Mouse (Mus musculus) embryo, embryonic 9.5 days (tissue): ENCODE results near the gene Rasgef1c.
A peak's percentile ranks its signal among the peaks of the same experiment; 100 is the strongest.

Experiments used
- DNase-seq: peaks from one replicate; pipeline ENCODE4 v3.0.0-alpha.2; 2017; ENCODE audit errors: extremely low spot score

The Rasgef1c gene

DNA sequence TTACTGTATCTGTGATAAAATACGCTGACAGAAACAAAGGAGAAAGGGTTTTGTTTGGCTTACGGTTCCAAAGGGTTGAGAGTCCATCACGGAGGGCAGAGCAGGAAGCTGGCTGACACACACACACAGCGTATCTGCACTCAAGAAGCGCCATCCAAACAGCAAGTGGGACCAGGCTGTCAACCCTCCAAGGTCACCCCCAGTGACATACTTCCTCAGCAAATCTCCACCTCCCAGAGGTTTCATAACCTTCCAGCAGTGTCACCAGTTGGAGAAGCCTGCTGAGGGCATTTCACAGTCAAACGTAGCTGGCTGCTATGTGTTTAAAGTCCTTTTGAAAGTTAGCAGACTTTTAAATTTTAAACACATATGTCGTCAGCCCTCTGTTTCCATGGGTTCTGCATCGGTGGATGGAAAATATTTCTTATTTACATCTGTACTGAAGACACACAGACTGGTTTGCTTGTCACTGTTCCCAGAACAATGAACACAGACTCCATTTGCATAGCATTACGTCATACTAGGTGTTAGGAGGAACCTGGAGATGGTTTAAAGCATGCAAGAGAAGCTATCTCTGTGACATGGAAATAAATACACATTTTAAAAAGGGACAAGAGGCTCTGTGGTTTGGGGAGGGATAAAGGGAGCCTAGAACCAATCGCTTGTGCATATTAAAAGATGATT is 72.2 kb downstream of the Rasgef1c start:
- no peak for DNase-seq

DNA sequence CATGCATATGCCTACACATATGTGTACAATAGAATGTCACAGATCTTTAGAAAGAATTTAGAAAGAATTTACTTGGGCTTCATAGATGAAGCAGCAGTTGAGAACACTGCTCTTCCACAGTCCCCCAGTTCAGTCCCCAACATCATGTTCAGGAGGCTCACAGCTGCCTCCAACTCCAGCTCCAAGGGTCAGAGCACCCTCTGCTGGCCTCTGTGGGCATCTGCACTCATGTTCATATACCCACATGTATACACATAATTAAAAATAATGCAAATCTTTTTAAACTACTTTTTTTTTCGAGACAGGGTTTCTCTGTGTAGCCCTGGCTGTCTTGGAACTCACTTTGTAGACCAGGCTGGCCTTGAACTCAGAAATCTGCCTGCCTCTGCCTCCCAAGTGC is 73.0 kb downstream of the Rasgef1c start:
- no peak for DNase-seq

DNA sequence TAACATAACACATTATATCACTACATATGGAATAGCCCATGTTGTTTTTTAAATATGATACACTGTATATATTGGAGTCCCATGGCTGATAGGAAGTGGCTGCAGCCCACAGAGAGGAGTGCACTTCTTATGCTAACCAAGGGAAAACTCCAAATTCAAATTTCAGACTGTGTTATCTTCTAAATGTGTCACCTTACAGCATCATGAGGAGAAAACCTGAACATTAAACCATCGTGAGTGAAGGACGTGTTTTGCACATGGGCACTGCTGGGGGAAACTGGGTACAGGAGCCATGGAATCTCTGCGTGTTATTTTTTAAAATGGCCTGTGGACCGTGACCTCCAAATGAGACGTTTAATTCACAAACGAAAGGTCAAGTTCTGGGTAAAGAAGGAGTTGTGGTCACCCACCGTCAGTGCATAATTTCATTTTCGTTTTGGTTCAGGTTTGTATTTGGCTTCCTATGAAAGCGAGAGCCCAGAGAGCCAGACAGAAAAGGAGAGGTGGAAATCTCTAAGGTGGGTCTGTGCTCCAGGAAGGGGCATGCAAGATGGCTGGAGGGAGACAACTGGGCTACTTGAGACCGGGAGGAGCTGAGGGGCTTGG is 76.4 kb downstream of the Rasgef1c start:
- no peak for DNase-seq

DNA sequence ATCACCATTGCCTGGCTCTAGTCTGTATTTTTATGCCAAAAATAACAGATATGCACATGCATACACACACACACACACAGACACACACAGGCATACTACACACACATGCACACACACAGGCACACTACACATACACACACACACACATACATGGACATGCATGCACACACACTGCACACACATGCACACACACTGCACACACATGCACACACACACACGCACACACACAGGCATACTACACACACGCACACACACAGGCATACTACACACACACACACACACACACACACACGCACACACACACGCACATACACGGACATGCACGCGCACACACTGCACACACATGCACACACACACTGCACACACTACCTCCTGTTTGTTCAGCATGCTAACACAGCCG is 77.3 kb downstream of the Rasgef1c start:
- DNase-seq: no peak

DNA sequence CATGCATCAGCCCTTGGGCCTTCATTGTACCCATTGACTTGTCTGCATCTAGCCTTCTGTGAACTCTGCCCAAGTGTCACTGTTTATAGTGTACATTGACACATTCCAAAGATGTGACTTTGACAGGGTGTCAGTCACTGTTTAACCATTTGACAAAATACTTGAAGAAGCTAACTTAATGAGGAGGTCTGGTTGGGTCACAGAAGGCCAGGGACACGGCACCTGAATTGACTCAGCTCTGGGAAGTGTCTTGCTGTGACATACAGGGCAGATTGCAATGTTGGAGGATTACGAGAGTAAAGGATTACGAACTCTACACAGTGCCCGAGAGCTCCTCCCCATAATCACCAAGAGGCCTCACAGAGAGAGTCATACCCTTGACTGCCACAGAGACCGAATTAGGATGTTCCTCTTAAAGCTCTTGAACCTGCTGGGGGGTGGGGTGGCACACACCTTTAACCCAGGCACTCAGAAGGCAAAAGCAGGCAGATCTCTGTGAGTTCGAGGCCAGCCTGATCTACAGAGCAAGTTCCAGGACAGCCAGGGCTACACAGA is 79.1 kb downstream of the Rasgef1c start:
- DNase-seq: no peak

DNA sequence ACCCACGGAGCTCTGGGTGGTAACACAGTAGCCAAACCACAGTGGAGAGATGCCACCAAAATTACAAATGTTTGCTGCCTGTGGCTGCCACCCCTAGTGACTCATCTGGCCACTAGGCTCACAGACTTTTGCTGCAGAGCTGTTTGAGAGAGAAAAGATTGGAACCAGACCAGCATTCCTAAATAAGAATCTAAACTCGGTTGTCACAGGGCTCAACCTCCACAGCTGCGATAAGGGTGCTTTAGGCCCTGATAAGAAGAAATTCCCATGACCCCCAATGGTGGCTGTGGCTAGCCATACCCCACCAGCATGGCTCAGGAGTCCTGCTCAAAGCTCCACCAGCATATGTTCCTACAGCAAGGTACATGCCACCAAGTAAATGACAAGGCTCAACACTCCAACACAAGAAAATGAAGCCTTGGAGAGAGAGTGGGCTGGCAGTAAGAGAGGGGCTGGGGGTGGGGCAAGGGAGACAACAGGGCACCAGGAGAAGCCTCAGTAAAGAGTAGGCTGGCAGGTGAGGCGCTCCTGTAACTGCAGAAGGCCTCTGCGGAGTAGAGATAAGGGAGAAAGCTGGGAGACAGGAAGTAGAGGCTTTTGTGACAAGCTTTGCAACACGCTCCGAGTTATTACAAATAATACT is 79.8 kb downstream of the Rasgef1c start:
- no peak for DNase-seq

DNA sequence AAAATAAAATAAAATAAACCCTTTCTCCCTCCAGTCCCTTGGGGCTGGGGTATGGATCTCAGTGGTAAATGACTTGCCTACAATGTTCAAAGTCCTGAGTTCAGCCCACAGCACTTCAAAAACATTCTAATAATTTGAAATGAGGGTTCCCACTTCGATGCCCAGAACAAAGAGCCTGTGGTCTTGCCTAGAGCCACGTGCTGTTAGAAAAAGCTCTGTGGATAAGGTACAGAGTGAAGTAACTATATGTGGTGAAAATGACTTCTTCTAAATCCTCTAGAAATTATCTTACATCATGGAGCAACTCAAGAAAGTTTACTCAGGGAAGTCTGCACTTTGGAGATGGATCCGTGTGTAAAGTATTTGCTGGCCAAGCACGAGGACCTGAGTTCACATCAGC is 80.5 kb downstream of the Rasgef1c start:
- DNase-seq: no peak

DNA sequence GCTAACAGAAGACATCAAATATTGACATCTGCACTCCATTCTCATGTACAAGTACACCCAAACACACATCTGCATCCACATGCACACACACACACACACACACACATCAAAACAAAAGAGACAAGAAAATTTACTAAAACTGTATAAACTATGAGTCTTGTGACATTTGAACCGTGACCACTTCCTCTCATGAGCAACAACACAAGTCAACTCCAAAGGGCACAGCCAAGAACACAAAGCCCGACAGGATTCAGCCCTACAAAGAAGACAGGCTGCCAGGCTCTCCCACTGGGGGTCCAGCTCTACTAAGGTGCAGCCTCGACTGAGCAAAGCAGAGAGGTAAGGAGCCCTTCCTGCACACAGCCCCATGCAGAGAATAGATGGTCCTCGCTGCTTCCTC is 81.2 kb downstream of the Rasgef1c start:
- DNase-seq: no peak

DNA sequence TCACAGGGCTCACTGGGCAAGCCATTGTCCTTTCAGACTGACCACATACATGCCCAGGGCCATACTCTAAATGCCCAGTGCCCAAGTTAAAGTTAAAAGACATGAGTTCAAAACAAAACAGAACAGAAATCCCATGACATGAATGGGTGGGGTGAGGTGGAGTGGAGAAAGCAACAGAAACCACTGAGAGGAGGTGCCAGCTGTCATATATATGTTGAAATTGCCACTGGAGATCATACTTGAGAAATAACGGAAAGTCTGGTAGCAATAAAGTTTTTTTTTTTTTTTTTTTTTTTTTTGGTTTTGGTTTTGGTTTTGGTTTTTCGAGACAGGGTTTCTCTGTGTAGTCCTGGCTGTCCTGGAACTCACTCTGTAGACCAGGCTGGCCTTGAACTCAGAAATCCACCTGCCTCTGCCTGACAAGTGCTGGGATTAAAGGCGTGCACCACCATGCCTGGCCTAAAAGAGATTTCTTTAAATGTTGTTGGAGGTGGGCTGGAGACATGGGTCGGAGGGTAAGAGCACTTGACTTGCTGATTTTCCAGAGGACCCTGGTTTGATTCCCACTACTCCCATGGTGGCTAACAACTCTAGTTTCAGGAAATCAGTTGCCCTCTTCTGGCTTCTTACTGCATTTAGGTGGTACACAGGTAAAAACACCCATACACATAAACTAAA is 82.4 kb downstream of the Rasgef1c start:
- no peak for DNase-seq

DNA sequence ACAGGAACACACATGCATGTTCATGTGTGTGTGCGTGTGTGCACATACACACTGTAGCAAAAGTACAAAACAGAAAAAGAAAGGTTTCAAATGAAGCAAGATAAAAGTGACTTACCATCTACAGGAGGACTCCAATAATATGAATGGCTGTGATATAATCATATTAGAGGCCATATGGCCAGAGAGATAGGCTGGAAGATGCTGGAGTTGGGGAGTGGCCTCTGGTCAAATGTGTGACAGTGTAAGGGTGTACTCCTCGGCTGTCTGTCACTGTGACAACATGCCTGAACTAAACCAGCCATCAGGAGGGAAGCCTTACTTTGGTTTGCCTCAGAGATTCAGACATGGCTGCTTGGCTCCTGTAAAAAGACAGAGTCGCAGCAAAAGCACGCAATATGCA is 83.4 kb downstream of the Rasgef1c start:
- no peak for DNase-seq

DNA sequence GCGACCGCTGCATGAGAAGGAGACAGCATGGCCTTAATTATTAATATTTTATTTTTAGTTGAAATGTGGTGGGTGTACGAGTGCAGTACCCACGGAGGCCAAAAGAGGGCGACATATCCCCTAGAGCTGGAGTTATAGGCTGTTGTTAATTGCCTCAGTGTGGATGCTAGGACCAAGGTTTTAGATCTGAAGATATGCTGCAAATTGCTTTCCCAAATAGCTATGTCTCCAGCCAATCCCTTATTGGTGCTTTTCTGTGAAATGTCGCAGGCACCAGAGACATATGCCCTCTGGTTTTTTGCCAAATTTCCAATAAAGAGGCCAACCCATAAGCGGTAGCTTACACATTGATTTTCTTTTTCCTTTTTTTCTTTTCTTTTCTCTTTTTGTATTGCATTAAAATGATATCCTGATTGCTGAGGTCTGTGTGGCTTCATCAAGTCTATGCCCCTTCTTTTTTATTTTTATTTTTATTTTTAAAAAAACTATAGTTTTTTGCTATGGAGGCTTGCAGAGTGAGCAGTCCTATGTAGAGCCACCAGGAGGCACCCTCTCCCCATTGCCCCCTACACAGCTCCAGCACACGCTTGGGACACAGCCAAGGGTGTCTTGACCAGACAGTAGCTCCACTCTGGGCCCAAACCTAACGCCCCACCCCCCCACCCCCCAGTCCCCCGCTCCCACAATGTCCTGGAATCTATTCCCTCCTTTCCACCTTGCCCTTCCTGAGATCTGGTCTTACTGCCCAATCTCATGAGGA is 84.8 kb downstream of the Rasgef1c start:
- DNase-seq: peak; percentile 46

DNA sequence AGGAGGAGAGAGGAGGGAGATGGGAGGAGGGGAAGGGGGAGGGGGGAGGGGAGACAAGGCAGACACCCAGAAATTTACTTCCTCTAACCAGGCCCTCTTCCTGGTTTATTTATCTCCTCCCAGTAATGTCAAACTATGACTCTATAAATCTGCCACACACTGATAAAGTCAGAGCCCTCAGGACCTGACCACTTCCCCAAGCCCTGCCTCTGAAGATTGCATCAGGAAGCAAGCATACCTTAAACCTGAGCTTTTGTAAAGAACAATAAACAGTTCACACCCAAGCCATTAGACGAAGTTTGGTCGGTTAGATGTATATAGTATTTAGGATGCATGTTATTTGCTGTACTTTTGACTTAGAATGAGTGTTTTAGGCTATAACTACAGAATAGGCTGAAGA is 92.9 kb downstream of the Rasgef1c start:
- no peak for DNase-seq

DNA sequence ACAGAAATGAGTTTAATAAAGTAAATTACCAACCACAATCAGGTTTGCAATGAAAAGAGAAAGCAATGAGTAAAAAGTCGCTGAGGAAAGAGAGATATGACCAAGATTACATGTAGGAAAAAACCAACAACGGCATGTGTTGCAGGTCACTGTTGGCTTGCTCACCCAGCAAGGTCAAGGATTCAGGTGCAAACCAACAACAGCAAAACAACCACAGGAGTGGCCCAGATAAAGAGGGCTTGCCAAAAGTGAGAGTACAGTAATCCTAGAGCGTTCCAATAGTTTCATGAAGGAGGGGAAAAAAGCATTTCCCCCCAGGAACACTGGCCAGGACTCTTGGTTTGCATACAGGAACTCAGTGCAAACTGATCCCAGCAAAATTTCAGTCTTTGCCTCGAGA is 94.8 kb downstream of the Rasgef1c start:
- no peak for DNase-seq

DNA sequence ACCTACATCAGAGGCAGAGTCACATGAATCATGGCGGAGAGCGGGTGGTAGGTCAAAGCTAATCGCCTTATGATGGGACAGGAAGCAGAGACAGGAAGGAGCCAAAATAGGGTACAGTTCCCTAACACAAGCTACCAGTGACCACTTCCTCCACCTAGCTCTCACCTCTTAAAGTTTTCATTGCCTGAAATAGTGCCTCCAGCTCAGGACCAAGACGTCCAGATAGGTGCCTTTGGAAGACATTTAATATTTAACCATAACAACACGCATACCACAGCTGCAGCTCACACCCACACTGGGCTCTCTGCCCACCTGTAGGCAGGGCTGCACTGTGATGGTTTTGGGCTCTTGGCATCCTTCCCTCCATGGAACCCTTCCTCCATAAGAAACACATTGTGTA is 95.7 kb downstream of the Rasgef1c start:
- DNase-seq: no peak

DNA sequence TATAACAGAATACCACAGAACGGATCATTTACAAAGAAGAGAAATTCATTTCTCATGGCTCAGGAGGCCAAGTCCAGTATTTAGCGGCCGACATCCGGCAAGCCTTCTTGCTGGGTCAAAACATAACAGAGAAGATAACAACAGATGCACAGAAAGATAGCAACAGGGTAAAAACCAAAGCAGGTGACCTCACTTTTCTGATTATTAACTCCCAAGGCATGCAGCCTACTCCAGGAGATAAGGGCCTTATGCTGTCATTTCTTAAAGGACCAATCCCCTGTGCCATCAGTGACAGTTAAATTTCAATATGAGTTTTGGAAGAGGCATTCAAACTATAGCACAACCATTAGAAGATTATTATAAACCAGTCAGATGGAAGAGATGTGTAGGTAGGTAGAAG is 101.2 kb downstream of the Rasgef1c start:
- no peak for DNase-seq

DNA sequence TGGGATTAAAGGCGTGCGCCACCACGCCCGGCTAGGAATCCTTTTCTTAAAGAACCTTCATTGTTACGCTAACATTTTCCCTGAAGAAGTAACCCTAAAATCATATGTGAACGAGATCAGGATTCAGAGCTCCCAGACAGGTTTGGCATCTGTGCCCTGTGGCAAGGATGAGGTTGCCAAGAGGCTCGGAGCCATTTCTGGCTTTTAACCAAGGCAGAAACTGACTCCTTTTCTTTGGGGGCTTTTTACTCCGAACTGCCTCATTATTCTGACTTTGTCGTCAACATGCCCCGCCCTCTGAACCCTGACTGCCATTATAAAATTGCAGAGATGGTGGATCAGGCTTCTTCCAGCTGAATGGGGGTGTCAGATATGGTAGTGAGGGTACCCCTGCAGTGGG is 106.1 kb downstream of the Rasgef1c start:
- DNase-seq: no peak

GRCm38 (mm10) chr11:50008231-50008630 is 106.6 kb downstream of the Rasgef1c start:
- DNase-seq: no peak

GRCm38 (mm10) chr11:50013016-50013415 is 111.4 kb downstream of the Rasgef1c start:
- no peak for DNase-seq

DNA sequence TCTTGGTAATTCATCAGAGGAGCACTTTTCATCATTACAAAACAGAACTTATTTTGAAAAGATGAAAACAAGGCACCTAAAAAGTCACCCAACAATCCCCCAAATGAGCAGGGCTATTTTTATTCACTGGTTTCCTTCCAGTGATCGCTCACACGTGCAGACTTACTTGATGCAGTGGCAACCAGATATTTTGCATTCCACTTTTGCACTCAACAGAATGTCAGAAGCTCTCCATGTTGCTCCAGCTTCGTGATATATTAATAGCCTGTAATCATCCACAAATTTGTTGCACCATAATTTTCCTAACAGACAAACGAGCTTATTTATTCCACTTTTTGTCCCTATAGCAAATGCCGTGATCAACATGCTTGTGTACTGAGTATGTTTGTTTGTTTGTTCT is 114.9 kb downstream of the Rasgef1c start:
- DNase-seq: no peak

DNA sequence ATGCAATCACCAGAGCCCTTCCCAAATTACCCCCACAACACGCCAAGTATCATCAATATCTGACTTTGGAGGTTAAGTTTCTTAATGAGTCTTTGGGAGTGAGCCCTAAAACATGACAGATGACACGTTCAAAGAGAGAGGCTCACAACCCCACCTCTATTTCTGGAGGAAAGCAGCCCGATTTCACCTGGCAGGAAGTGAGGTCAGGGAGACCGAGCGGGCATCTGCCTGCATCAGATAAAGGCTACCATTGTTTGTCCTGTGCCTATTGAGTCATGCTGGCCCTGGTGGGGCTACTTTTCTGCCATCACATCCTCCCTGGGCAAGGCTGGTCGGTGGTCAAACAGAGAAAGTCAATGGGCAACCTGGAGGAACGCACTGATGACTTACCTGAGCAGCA is 115.9 kb downstream of the Rasgef1c start:
- DNase-seq: no peak

GRCm38 (mm10) chr11:50018848-50019247 is 117.2 kb downstream of the Rasgef1c start:
- no peak for DNase-seq

- DNase-seq: no peak
Observed at GRCm38 (mm10) chr11:50022085-50022484, 120.5 kb downstream of the Rasgef1c start.
